Mouse (Mus musculus): ENCODE measurements around the gene Nr4a3.
A peak's percentile ranks its signal among the peaks of the same experiment; 100 is the strongest.

The Nr4a3 gene

GRCm38 (mm10) chr4:48044491-48045211, at the start of gene Nr4a3:
Nr4a3 (plus strand) TSS chr4:48045153.
- peak; percentile 81 to 86 for DNase-seq (ENCODE audit: low spot score in 2 of 2)

DNA sequence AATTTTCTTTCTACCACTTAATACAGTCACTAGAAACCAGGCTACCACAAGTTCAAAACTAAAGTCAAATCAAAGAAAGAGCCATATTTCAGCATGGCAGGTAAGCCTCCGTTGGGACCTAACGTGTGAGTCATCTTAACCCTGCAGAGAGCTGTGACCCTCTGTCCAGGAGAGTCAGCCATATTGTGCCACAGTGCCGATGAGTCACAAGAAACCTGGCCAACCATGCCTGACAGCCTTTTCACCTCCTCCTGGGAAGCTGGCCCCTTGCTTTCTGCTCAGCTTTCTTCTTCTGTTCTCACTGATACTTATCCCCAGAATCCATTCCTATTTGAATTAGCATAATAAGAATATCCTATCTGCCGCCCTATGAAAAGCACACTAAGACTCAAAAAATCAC, 42.0 kb upstream of the Nr4a3 start:
- no peak for DNase-seq (ENCODE audit: low spot score in 2 of 2)

DNA sequence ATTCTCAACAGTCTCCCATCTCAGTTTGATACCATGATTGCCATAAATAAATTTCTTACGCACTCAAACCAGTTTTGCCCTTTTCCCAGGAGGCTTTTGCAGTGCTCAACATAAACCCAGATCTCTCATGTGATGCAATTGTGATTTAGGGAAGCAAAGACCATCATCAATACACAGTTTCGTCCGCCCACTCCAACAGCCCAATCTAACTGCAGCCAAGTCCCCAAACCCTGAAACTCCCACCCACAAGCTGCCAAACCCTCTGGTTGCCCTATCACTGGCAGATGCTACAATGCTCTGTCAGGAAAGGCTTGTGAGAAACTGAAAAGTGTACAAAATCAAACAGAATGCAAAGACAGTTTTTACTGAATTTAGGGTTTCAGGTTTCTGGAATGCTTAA, 41.5 kb upstream of the Nr4a3 start:
- peak; percentile 21 to 26 for DNase-seq (ENCODE audit: low spot score in 2 of 2)

GRCm38 (mm10) chr4:48006355-48006754, 38.6 kb upstream of the Nr4a3 start:
- no peak for DNase-seq (ENCODE audit: low spot score in 2 of 2)

- no peak for DNase-seq (ENCODE audit: low spot score in 2 of 2)
Observed at GRCm38 (mm10) chr4:48012209-48012608, 32.7 kb upstream of the Nr4a3 start.

DNA sequence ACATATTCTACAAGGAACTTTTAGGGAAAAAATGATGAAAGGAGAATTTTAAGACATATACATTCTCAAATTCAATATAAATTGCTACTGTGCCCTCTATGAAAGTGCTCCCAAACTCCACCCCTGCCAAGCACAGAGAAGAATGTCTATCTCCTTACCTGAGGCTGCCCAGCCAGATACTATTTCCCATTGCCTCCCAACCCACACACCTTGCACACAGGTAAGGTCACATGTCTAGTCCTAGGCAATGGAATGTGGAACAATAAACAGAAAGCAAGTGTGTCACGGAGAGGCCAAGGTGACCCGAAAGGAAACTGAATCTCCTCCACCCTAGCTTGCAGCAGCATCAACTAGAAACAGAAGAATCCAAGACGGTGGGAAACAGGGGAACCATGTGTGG, 22.0 kb upstream of the Nr4a3 start:
- DNase-seq (ENCODE audit: low spot score in 2 of 2) = no peak

DNA sequence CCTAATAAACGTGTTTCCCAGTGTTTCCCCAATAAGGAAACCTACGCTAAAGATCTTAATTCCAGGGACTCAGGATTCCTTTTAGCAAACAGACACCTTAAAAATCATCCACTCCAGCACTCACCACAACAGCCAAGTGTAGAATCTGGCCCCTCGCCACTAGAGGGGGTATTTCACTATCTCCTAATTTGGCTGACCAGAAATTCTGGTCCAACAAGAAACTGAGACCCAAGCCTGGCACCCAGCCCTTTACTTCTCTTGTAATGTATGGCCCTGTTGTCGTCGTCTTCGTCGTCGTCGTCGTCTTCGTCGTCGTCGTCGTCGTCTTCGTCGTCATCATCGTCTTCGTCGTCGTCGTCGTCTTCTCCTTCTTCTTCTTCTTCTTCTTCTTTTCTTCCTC, 15.3 kb upstream of the Nr4a3 start:
- DNase-seq (ENCODE audit: low spot score in 2 of 2) = no peak

DNA sequence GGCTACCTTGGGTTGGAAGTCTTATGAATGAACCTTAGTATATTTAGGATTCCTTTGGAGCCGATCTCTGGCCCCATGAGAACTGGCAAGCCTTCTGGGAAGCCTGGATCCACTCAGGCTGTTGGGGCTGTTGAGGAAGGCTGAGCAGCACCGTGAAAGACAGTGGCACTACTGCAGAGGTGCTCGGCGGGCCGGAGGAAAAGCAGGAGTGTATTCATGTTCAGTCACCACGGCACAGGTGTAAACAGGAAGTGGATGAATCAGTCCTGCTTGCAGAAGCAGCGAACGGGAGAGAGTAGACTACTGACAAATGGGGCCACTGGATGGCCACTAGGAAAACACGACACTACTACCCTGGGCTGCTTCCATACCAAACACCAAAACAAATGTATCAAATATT, 10.7 kb upstream of the Nr4a3 start:
- no peak for DNase-seq (ENCODE audit: low spot score in 2 of 2)

DNA sequence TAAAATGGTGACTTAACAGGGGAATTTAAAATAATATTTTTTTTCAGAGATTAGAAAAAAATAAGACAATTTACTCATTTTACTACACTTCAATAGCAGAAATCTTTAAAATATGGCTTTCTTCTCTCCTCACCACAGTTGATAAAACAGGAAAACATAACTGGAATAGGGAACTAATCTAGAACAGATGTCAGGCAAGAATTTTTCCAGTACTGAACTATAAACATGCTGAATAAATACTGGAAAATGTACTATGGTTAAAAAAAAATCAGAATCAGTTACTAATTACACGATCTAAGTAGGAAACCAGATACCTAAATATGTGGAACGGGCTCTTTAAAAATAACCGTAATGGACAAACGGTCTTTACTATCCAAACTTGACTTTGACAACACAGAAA, 7.3 kb upstream of the Nr4a3 start:
- no peak for DNase-seq (ENCODE audit: low spot score in 2 of 2)

- DNase-seq (ENCODE audit: low spot score in 2 of 2) = no peak
Observed at GRCm38 (mm10) chr4:48038847-48039246, 6.1 kb upstream of the Nr4a3 start.

- DNase-seq (ENCODE audit: low spot score in 2 of 2) = no peak
Observed at GRCm38 (mm10) chr4:48039736-48040135, 5.2 kb upstream of the Nr4a3 start.

- DNase-seq (ENCODE audit: low spot score in 2 of 2) = no peak
Observed at GRCm38 (mm10) chr4:48042466-48042785, 2.5 kb upstream of the Nr4a3 start.

DNA sequence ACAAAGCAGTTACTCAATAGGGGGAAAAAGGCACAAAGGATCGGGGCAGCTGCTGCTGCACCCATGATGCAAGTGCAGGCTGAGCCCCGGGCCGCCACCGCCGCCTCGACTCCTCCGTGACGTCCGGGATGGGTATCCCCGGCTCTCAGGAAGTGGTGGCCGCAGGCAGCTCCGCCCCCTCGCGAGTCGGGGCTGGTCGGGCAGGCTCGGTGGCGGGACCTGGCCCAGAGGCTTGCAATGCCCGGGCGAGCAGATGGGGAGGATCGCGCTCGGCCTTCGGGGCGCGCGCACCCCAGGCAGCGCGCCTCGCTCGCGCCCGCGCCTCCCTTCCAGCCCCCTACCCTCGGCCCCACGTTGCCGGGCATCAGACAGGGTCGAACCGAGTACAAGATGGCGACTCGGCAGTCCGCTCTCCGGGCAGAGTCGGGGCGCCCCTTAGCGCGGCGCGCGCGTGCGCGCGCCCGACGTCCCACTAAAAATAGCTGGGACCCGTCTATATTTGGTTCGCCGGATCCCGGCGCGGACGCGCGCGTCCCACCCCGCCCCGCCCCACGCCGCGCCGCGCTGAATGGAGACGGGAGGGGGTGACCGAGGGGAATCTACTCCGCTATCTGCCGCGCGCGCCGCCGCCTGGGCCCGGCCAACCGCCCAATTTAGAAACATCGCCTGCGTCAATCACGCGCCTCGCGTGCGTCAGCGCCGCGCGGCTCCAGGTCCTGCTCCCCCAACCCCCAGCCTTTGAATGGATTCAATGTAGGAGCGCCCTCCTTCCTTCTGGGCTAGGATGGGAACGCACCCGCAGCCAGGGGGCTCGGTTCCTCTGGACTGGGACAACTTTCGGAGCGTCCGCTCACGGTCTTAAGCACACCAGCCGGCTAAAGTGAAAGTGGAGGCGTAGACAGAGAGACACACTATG, 1.9 kb upstream of the Nr4a3 start:
- peak; percentile 93 to 94 for DNase-seq (ENCODE audit: low spot score in 2 of 2)

DNA sequence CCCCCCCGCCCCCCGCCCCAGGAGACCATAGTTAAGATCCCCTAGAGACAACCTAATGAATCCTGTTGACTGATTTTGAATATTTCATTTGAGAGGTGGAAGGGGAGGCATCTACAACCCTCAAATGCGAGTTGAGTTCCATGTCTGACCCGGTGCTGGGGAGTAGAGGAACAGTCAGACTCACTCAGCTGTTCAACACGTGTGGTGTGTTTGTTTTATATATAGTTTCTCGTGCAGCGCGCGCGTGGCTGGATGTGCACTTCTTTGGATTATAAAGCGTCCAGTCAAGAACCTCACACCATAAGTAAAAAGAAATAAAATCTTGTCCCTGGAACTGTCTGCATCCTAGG, 837 bp upstream of the Nr4a3 start:
- no peak for DNase-seq (ENCODE audit: low spot score in 2 of 2)

GRCm38 (mm10) chr4:48045281-48045720, 348 bp downstream of the Nr4a3 start:
- DNase-seq (ENCODE audit: low spot score in 2 of 2) = no peak

DNA sequence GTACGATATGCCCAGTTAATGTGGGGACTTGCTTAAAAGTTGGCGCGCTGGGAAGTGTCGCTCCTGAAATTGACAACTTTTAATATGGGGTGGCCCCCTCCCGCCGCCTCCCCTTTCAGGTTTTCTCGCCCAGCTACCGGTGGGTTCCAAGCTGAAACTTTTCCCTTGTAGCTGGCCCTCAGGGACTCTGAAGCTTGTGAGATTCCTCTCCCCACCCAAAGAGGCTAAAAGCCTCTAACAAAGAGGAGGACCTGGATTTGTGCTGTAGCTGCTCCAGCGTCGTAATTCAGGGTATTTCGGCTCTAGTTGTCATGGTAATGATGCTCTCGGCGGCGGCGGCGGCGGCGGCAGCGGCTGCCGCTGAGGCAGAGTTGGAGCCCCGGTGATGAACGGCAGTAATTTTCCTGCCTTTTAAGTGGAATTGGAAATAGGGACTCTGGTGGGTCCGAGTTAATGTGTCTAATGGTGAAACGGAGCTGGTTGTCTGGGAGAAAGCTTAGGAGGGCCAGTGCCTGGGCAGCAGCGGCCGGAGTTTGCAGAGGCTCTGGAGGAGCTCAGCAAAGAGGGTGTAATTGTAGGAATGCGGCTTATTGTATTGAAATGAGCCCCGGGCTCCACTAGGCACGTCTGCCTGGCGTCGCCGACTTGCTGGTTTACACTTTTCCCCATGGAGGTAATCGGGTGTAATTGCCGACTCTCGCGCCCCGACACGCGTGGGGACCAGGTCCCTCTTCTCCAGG, 938 bp downstream of the Nr4a3 start:
- peak in 1 of 2 experiments; percentile 49 for DNase-seq (ENCODE audit: low spot score in 2 of 2)

DNA sequence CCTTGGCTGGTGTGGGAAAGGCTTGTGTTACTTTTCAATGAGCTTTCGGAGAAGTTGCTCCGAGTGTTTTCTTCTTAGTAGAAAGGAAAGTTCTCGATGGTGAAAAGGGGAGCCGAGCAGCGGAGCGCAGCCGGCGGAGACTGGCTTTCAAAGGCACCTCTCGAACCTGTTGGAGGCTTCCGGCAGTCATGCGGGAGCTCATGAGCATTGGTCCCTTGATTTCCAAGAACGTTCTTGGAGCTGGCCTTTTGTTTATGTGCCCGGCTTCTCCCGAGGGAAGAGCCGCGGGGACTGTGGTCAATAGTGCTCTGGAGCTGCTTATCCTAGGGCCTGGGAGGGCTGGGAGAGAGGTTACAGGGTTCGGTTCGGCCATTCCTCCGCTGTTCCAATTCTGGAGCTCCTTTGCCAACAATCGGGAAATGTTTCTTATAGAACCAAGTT, 1.5 kb downstream of the Nr4a3 start:
- DNase-seq (ENCODE audit: low spot score in 2 of 2) = no peak

DNA sequence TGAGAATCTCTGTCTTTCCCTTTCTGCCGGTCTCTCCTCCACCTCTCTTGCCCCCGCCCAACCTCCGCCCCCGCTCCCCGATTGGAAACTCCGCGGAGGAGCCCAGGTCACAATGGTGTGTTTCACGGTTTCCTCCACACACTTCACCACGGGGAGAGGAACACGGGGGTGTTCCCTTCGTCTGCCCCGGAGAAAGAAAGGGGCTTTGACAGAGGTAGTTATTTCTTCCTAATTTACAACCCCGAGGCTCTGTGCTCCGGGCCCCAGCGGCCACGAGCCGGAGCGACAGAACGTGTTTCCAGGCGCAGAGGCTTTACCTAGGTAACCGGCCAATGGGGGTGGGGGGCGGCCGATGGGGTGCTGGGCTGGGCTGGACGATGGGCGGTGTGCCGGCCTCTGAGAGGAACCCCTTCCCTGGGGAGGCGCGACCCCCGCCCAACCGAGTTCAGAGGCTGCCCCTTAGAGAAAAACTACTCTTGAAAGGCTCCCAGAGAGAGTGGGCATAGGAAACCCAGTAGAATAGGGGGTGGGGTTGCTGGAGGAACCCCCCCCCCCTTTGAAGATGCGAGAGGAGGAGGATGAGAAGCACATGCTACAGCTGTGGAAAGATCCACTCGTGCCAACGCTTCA, 2.3 kb downstream of the Nr4a3 start:
- no peak for DNase-seq (ENCODE audit: low spot score in 2 of 2)

DNA sequence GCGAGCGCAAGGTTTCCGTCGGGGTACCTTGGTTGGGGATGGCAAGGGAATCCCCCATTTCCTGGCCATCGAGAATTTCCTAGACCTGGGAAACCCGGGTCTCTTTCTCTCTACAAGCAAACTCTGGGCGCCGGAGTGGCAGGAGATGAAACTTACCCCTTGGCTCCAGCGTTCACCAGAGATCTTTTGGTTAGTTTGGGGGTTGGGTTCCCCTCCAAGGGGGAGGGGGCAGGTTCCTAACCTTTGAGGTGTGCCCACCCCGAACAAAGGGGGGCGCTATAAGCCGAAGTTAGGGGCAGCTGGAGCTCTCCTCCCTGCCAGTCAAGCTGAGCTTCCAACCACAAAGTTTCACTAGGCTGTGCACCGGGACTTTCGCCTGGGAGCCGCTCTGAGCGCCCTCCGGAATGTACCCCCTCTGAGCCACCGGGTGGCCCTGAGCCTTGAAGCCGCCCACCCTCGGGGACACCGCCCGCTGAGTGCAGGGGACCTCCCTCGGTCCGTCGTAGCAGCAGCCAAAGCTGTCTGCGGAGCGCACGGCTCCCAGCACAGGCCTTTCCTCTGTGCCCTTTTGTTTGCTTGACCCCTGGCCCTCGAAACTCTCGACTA, 2.9 kb downstream of the Nr4a3 start:
- DNase-seq (ENCODE audit: low spot score in 2 of 2) = peak in 1 of 2 experiments; percentile 40

- no peak for DNase-seq (ENCODE audit: low spot score in 2 of 2)
Observed at GRCm38 (mm10) chr4:48048456-48049315, 3.7 kb downstream of the Nr4a3 start.

- no peak for DNase-seq (ENCODE audit: low spot score in 2 of 2)
Observed at GRCm38 (mm10) chr4:48050020-48050419, 5.1 kb downstream of the Nr4a3 start.

All from frontal cortex, postnatal 10 days (tissue).